Mouse (Mus musculus) adrenal gland, postnatal 36 days (tissue): ENCODE measurements around the gene Gm10147. TPM values are rescaled to one million over a fixed set of nuclear protein-coding genes. Genes with fewer than 3 reads are reported as not detected.
"Not testable (repeated sequence)": the region's sequence is repeated elsewhere in the genome, so short reads cannot be mapped to it uniquely, and the experiment has no call there.

Experiments
- DNase-seq, 2 experiments: peaks; one replicate each; pipeline ENCODE4 v3.0.0; 2021; ENCODE audit warnings: mixed read lengths in 1 of 2
- long read RNA-seq, 2 experiments: library from polyadenylated mRNA; stranded (forward); transcript quantifications; one replicate each; pipeline ENCODE4 v2.0.0; 2021; ENCODE audit warnings: borderline sequencing depth in 2 of 2
- microRNA-seq: library from miRNA; unstranded; fragments of <30 nt; microRNA quantifications from one replicate; pipeline ENCODE4 v1.2.0, GENCODE M21; 2021
- total RNA-seq, 2 experiments: library from RNA; stranded (reverse); gene quantifications; 2 replicates each; pipeline ENCODE4 v1.2.3; 2021

Gene Gm10147
- total RNA-seq = not detected
- long read RNA-seq, experiment 1 = 0 reads
- long read RNA-seq, experiment 2 = 0 reads

DNA sequence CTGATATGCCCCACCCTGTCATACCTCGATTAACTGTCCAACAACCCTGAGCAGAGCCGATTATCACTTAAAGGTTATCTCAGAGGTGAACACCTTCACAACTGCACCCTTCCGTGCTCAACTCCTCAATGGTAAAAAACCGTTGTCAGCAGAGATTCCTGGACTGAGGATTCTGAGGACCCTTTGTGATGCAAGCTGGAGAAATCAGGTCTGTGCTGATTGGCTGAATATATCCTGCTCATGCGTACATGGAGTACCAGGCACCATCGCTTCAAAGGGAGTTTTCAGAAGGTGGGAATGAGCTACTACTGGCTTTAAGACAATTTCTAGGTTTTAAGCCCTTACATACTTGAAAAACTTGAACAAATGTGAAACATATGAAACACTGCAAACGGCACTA, at the start of gene Gm10147:
Gm10147 (minus strand) TSS at position 101 of the 400 bp plus-strand sequence.
- not testable (repeated sequence) for DNase-seq

Small RNA genes lying within 50 kb of the gene (microRNA-seq; reads per million reads assigned to microRNA genes)
- gene Gm44499 = not detected
